Mouse (Mus musculus) liver, embryonic 15.5 days (tissue): ENCODE results near the gene Stk11ip. TPM values are rescaled to one million over a fixed set of nuclear protein-coding genes. Genes with fewer than 3 reads are reported as not detected.

ENCODE experiments used
- ATAC-seq: fragments of 200-750 bp; cut with Nextera tagmentation; 2 replicates; pipeline ENCODE4 v1.8.0; 2017; ENCODE audit warnings: moderate number of reproducible peaks, mild to moderate bottlenecking, moderate library complexity; ENCODE audit not compliant: insufficient read depth
- H3K27ac ChIP-seq: fragments of 300-500 bp; sonication (generic); replicated peaks from 2 replicates; pipeline ENCODE4 v1.5.1; 2015; ENCODE audit warnings: mild to moderate bottlenecking, inconsistent platforms
- H3K27me3 ChIP-seq: fragments of 300-500 bp; sonication (generic); 2 replicates; pipeline ENCODE4 v1.6.1; 2015; ENCODE audit warnings: mild to moderate bottlenecking, inconsistent platforms
- H3K36me3 ChIP-seq: fragments of 300-500 bp; sonication (generic); replicated peaks from 2 replicates; pipeline ENCODE4 v1.6.1; 2015; ENCODE audit warnings: moderate library complexity, mild to moderate bottlenecking, inconsistent platforms
- H3K4me1 ChIP-seq: fragments of 300-500 bp; sonication (generic); replicated peaks from 2 replicates; pipeline ENCODE4 v1.6.1; 2015; ENCODE audit warnings: inconsistent platforms
- H3K4me2 ChIP-seq: fragments of 300-500 bp; sonication (generic); 2 replicates; pipeline ENCODE4 v1.6.1; 2015; ENCODE audit warnings: moderate library complexity, mild to moderate bottlenecking, inconsistent platforms
- H3K4me3 ChIP-seq: fragments of 300-500 bp; sonication (generic); replicated peaks from 2 replicates; pipeline ENCODE4 v1.5.1; 2015; ENCODE audit warnings: mild to moderate bottlenecking, inconsistent platforms
- H3K9ac ChIP-seq: fragments of 300-500 bp; sonication (generic); 2 replicates; pipeline ENCODE4 v1.6.1; 2015; ENCODE audit warnings: moderate library complexity, mild to moderate bottlenecking, inconsistent platforms
- H3K9me3 ChIP-seq: fragments of 300-500 bp; sonication (generic); replicated peaks from 2 replicates; pipeline ENCODE4 v1.6.1; 2016; ENCODE audit warnings: inconsistent platforms
- WGBS: fragments of 180-500 bp; shearing (Covaris S2); methylation state at CpG from one replicate; pipeline ENCODE4 v1.1.7; 2015; ENCODE audit warnings: mixed read lengths; ENCODE audit not compliant: insufficient replicate concordance; 5-methylcytosine and 5-hydroxymethylcytosine counted together
- polyA plus RNA-seq: library from polyadenylated mRNA; unstranded; fragments of >200 nt; fragmentation: Nextera tagmentation; extraction: Ambion mirVana; gene quantifications from 2 replicates; pipeline ENCODE4 v1.2.1, GENCODE M21; 2015

Gene Stk11ip
- polyA plus RNA-seq, 1 experiment from 2014 or later: 5.1 TPM

DNA sequence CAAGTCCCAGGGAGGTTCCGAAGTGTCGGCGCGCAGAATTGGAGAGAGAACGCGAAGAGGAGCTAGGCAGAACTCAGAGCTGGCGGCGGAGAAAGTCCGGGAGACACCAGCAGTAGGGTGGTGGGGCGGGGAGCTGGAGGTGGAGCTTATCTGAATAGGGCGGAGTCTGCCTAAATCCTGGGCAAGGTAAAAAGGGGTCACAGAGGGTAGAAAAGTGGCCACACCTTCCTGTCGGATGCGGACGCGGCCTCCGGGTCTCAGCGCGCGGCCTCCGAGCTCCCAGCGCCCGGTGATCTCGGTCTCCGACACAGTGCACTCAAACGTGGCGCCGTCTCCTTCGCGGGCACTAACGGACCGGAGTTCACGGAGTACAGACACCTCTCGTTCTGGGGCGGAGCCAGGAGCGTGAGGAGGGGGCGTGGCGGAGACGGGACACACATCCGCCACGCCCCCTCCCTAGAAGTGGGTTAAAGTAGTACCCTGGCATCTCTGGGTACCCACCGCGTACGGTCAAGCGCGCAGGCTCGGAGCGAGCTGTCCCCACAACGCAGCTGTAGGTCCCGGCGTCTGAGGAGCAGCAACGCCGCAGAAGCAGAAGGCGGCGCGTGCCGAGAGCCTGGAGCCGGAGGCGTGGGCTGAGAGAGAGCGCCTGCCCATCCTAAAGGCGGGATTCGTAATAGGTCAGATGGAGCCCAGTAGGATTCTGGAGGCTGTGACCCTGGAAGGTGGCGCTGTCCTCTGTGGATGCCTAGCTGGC, 33.7 kb upstream of the Stk11ip start:
- peaks cover 82% of the 10 kb centered on the region for H3K27me3 ChIP-seq
- H3K4me3 ChIP-seq: peak overlapping the region; percentile 50
- no peak overlapping the region for H3K27ac ChIP-seq
- H3K9me3 ChIP-seq: no peaks in the 10 kb centered on the region
- 0 out of 2 replicates have a peak, but pooled peaks cover 3% of the 10 kb centered on the region for H3K36me3 ChIP-seq
- H3K4me1 ChIP-seq: peaks cover 11% of the 10 kb centered on the region; the same call in 1 of the 2 replicates
- no peak overlapping the region; the same call in 1 of the 2 replicates for H3K9ac ChIP-seq
- H3K4me2 ChIP-seq: peak overlapping the region; percentile 65
- ATAC-seq: peak; percentile 54
- 1% methylated on average over 62 of the region's 62 CpGs for WGBS

DNA sequence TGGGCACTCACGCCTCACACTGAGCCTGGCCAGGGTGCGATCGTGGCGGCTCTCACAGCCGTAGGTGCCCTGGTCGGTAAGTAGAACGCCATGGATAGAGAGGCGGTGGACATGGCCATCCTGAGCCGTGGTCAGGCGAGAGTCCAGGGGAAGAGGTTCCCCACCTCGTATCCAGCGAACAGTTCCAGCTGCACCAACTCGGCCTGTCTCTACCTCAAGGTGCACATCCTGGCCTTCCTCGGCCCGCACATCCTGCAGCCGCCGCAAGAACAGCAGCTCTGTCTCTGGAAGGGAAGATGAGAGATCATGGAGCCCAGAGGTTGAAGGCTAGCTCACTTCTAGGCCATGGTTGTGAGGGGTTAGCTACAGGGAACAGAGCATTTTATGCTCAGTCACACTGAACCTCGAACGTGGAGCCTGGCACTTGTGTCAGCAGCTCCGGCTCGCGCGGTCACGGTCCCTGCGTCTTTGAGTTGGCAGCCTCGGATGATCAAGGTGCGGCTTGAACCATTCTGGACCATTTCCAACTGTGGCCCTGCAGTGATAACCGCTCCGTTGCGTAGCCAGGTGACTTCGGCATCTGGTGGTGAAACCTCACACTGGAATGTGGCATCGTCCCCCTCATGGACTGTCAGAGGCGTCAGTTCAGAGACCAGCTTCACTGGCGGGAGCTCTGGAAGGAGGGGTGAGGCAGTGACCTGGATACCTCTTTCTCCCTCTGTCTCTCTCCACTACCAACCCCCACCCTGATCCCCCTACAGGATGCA, 30.4 kb upstream of the Stk11ip start:
- Histone ChIP-seq H3K27me3 (peaks cover 53% of the 10 kb centered on the region), H3K9ac (no peak overlapping the region)
- WGBS: 78% methylated on average over 34 of the region's 34 CpGs

DNA sequence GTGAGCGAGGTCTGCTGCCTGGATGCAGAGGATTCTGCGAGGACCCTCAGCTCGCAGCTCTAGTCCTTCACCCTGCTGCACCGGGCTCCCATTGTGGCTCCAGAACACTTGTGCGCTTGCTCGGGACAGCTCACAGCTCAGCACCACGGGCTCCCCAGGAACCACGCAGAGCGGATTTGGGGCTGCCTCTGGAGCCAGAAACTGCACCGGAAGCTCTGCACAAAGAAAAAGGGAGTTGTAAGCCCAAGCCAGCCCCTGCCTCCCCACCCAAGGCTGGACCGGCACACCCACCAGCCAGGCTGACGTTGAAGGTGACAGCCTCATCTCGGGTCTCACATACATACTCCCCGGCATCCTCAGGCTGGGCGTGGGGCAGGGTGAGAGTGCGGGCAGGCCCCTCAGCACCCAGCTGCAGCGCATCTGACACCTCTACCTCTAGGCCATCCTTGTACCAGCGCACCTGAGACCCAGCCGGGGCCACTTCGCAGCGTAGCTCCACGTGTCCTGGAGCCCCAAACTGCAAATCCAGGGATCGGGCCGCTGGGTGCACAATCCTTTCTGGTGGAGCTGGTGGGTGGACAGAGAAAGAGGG, 28.7 kb upstream of the Stk11ip start:
- 0 out of 2 replicates have a peak, but pooled peaks cover 7% of the 10 kb centered on the region for H3K36me3 ChIP-seq
- 57% methylated on average over 24 of the region's 24 CpGs for WGBS
- no peak overlapping the region for H3K4me2 ChIP-seq
- H3K4me3 ChIP-seq: no peak overlapping the region
- no peak overlapping the region for H3K9ac ChIP-seq
- ATAC-seq: no peak
- no peaks in the 10 kb centered on the region for H3K9me3 ChIP-seq
- H3K27ac ChIP-seq: no peak overlapping the region
- peaks cover 36% of the 10 kb centered on the region for H3K27me3 ChIP-seq
- peaks cover 4% of the 10 kb centered on the region; the same call in 1 of the 2 replicates for H3K4me1 ChIP-seq

More for the DNA sequence above, 30.4 kb upstream of the Stk11ip start:
- Histone ChIP-seq H3K9me3 (no peaks in the 10 kb centered on the region), H3K4me1 (peaks cover 11% of the 10 kb centered on the region; the same call in 1 of the 2 replicates), H3K4me2 (no peak overlapping the region), H3K36me3 (0 out of 2 replicates have a peak, but pooled peaks cover 3% of the 10 kb centered on the region), H3K4me3 (no peak overlapping the region), H3K27ac (no peak overlapping the region)
- no peak for ATAC-seq

DNA sequence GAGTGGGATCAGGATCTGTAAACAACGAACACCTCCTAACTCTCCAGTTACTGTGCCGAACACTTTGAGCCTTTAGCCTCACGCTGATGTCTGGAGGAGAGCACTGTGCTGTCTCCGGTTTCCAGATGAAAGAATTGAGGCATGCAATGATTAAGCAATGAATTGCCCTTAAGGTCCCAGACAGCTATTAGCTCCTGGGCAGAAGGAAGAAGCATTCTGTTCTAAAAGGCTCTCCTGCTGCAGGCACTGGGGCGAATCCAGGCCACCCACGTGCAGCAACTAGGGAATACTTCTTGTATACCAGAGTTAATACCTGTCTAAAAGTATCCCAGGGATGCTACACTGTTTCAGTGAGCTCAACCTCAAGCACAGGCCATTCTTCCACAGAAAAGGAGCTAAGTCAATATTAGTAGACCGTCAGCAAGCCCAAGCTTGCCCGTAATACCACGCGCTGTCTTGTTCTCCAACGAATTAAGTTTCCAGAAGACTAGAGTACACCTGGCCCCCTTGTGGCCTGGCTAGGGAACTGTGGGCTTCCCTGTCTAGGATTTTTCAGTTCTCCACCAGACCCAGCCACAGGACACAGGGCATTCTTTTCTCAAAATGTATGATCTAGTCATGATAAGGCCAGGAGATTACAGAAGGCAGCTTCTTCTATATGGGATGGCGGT, 26.3 kb upstream of the Stk11ip start:
- Histone ChIP-seq H3K9ac (no peak overlapping the region), H3K9me3 (no peaks in the 10 kb centered on the region), H3K27me3 (peaks cover 13% of the 10 kb centered on the region; the same call in 1 of the 2 replicates), H3K4me3 (no peak overlapping the region), H3K36me3 (0 out of 2 replicates have a peak, but pooled peaks cover 7% of the 10 kb centered on the region), H3K4me2 (no peak overlapping the region), H3K4me1 (no peaks in the 10 kb centered on the region), H3K27ac (no peak overlapping the region)
- no peak for ATAC-seq
- 57% methylated on average over 12 of the region's 12 CpGs for WGBS

DNA sequence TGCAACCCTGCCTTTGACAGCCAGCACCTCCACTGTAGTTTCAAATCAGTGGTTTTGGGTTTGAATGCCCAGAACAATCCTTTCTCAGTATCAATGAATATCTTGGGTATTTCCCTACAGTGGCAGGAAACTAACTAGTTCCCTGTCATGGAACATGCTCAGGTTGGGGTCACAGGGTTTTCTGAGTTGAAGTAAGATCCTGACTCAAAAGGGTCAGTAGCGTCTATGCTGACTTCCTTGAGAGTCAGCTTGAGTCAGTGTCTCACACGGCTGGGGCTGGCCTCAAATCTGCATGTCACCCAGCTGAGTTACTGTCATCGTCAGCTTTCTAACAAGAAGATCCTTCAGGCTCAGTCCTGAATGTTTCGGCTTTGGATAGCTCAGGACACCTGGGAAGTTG, 22.4 kb upstream of the Stk11ip start:
- Histone ChIP-seq H3K4me2 (no peak overlapping the region), H3K36me3 (0 out of 2 replicates have a peak, but pooled peaks cover 4% of the 10 kb centered on the region), H3K9me3 (no peaks in the 10 kb centered on the region), H3K4me1 (no peaks in the 10 kb centered on the region), H3K27me3 (peaks cover 6% of the 10 kb centered on the region), H3K9ac (no peak overlapping the region), H3K4me3 (no peak overlapping the region), H3K27ac (no peak overlapping the region)
- 61% methylated on average over 4 of the region's 4 CpGs for WGBS
- no peak for ATAC-seq

DNA sequence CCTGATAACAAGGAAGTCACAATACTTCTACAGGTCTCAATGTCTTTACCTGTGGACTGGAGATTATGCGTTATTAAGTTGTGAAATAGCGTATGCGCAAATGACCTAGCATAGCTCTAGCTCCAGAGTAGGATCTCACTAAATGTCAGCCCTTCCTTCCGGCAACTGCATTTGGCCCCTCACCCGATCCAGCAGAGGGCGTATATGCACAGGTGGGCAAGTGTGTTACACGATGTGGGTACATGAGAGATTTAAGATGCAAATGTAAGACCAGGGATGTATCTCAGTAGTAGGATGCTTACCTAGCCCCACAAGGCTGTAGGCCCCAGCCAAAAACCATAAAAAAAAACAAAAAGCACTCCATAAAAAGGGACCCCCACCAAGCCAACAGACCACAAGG, 21.9 kb upstream of the Stk11ip start:
- Histone ChIP-seq H3K4me2 (no peak overlapping the region), H3K9ac (no peak overlapping the region), H3K36me3 (0 out of 2 replicates have a peak, but pooled peaks cover 4% of the 10 kb centered on the region), H3K4me3 (no peak overlapping the region), H3K9me3 (no peaks in the 10 kb centered on the region), H3K4me1 (no peaks in the 10 kb centered on the region), H3K27ac (no peak overlapping the region), H3K27me3 (peaks cover 12% of the 10 kb centered on the region)
- WGBS: 70% methylated on average over 7 of the region's 7 CpGs
- no peak for ATAC-seq

DNA sequence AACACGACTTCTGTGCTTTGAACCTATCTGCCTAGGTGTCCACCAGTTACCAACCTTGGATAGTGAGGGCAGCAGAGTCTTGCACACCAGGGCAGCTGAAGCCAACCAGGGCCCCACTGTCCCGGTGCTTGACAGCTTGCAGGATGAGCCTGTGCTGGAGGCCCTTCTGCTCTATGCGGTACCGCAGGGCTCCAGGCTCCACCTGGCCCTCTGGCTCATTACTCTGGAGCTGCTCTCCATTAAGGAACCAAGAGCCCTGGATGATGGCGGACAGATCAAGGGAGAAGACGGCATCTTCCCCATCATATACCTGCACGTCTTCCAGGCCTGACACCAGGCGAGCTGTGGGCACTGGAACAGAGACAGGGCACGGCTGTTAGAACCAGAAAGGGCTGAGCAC, 19.4 kb upstream of the Stk11ip start:
- Histone ChIP-seq H3K27me3 (peaks cover 37% of the 10 kb centered on the region), H3K4me3 (no peak overlapping the region), H3K9ac (no peak overlapping the region), H3K4me2 (no peak overlapping the region), H3K4me1 (0 out of 2 replicates have a peak, but pooled peaks cover 6% of the 10 kb centered on the region), H3K36me3 (no peaks in the 10 kb centered on the region), H3K9me3 (no peaks in the 10 kb centered on the region), H3K27ac (no peak overlapping the region)
- 80% methylated on average over 9 of the region's 9 CpGs for WGBS
- ATAC-seq: no peak

DNA sequence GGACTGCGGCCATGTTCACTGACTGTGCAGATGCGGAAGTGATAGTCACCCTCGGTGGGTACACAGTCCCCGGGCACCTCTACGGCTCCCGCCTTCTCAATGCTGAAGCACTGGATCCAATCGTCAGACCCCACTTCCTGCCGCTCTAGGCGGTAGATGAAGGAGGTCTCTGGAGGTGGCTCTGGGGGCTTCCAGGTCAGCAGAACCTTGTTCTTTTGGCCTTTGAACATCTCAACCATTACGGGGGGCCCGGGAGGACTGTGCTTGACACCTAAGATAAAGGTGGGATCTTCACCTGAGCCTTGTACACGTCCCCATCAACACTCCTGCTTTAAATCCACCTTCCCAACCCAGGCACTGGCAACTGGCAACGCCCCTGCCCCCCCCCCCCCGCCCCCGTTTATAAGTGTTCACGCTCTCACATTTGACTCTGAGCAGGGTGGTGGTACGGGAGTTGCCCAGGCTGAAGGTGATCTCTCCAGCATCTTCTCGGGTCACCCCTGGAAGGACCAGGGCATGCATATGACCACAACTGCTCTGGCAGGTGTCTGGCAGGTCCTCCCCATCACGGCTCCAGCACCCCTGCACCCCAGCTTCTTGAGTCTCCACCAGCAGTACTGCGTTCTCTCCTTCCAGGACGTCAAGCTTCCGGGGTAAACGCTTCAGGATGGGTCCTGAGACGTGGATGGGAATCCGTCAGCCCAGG, 18.2 kb upstream of the Stk11ip start:
- Histone ChIP-seq H3K27ac (no peak overlapping the region), H3K9ac (no peak overlapping the region), H3K36me3 (no peaks in the 10 kb centered on the region), H3K4me3 (no peak overlapping the region), H3K4me2 (no peak overlapping the region), H3K4me1 (0 out of 2 replicates have a peak, but pooled peaks cover 6% of the 10 kb centered on the region), H3K9me3 (no peaks in the 10 kb centered on the region), H3K27me3 (peaks cover 48% of the 10 kb centered on the region)
- WGBS: 69% methylated on average over 24 of the region's 25 CpGs
- ATAC-seq: no peak

DNA sequence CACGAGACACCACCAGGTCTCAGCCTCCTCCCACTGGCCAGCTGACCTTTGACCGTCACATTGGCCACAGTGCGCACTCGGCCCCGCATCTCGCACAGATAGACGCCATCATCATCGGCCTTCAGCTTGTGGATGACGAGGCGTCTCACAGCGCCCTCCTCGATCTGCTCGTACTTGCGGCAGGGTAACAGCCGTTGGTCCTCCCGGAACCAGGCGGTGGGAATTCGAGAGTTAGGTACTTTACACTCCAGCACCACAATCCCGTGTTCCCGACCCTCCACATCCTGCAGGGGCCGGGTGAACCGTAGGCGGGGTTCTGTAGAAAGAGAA, 17.7 kb upstream of the Stk11ip start:
- H3K4me1 ChIP-seq: 0 out of 2 replicates have a peak, but pooled peaks cover 6% of the 10 kb centered on the region
- peaks cover 54% of the 10 kb centered on the region for H3K27me3 ChIP-seq
- H3K36me3 ChIP-seq: no peaks in the 10 kb centered on the region
- H3K4me2 ChIP-seq: no peak overlapping the region
- H3K27ac ChIP-seq: no peak overlapping the region
- ATAC-seq: no peak
- H3K9me3 ChIP-seq: no peaks in the 10 kb centered on the region
- H3K9ac ChIP-seq: no peak overlapping the region
- H3K4me3 ChIP-seq: no peak overlapping the region
- WGBS: 71% methylated on average over 23 of the region's 23 CpGs

DNA sequence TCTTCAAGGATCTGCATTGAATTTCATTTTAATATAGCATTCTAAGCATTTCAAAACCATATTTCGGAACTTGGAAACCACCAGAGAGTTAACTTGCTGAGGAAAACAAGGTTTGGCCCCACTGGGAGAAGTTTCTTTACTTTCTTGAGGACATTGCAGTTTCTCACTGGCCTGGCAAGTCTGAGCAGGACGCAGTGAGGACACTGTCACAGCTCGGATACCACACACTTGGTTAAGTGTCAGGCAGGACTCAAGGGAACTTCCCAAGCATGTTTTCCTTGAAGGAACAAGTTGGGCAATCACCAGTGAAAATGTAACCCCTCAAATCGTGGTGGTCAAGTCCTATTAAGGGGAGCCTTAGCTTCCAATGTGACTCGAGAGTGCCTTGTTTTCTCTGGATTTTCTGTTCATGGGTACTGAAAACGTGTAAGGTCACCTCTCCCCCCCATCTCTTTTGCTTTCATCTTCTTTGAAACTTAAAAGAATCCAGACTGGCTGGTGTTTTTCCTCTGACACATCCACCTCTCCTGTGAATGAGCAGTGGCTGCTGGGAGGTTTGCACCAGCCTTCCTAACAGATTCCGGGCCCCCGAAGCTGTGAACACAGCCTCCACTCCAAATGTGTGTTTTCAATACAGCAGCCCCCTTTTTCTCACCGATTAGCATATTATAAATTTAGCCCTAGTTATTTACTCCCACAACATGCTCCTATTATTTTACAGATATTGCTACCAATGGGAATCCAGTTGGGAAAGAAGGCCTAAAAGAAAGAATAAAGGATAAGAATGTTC, 16.9 kb upstream of the Stk11ip start:
- 51% methylated on average over 9 of the region's 9 CpGs for WGBS
- Histone ChIP-seq H3K4me3 (no peak overlapping the region), H3K9ac (no peak overlapping the region), H3K36me3 (no peaks in the 10 kb centered on the region), H3K9me3 (no peaks in the 10 kb centered on the region), H3K27me3 (peaks cover 61% of the 10 kb centered on the region), H3K27ac (no peak overlapping the region), H3K4me1 (0 out of 2 replicates have a peak, but pooled peaks cover 6% of the 10 kb centered on the region), H3K4me2 (peak overlapping the region; percentile 63)
- no peak for ATAC-seq
